Mouse (Mus musculus) adrenal gland, adult 8-10 months (tissue): Measurements from ENCODE around the gene Troap. TPM values are rescaled to one million over a fixed set of nuclear protein-coding genes. Genes with fewer than 3 reads are reported as not detected.

ENCODE experiments used
- DNase-seq: peaks from one replicate; pipeline ENCODE4 v3.0.0; 2022
- total RNA-seq, 4 experiments: library from RNA; stranded (reverse); gene quantifications; 2 replicates each; pipeline ENCODE4 v1.2.4; 2022

Gene Troap
- total RNA-seq, result 1 to 10 TPM in 1 of 4 experiments, under 1 TPM in 3; 0.22 to 2.3 (median 0.67) TPM

- DNase-seq, result no peak
Observed at GRCm38 (mm10) chr15:99074019-99074599, at the start of gene Troap. Troap (plus strand) TSS chr15:99074575.

- peak; percentile 47 for DNase-seq
Observed at GRCm38 (mm10) chr15:99024668-99025314, 49.6 kb upstream of the Troap start.

- no peak for DNase-seq
Observed at GRCm38 (mm10) chr15:99025414-99025813, 49.0 kb upstream of the Troap start.

GRCm38 (mm10) chr15:99026259-99026658 lies 48.1 kb upstream of the Troap start:
- no peak for DNase-seq

- DNase-seq, result no peak
Observed at GRCm38 (mm10) chr15:99027116-99027515, 47.3 kb upstream of the Troap start.

GRCm38 (mm10) chr15:99028874-99029458 lies 45.4 kb upstream of the Troap start:
- DNase-seq, result no peak

- DNase-seq, result peak; percentile 94
Observed at GRCm38 (mm10) chr15:99029619-99030584, 44.5 kb upstream of the Troap start, which contains the start of gene Tuba1c. Tuba1c (plus strand) TSS chr15:99029891.

- DNase-seq, result peak; percentile 68
Observed at GRCm38 (mm10) chr15:99030585-99031387, 43.6 kb upstream of the Troap start.

GRCm38 (mm10) chr15:99031388-99031675 lies 43.0 kb upstream of the Troap start:
- no peak for DNase-seq

GRCm38 (mm10) chr15:99032041-99032725 lies 42.2 kb upstream of the Troap start:
- DNase-seq, result no peak

- DNase-seq, result peak; percentile 57
Observed at GRCm38 (mm10) chr15:99032726-99033250, 41.6 kb upstream of the Troap start.

GRCm38 (mm10) chr15:99033498-99034270 lies 40.7 kb upstream of the Troap start:
- DNase-seq, result peak; percentile 73

- no peak for DNase-seq
Observed at GRCm38 (mm10) chr15:99035431-99035830, 38.9 kb upstream of the Troap start.

- peak; percentile 34 for DNase-seq
Observed at GRCm38 (mm10) chr15:99036249-99036905, 38.0 kb upstream of the Troap start.

- DNase-seq, result no peak
Observed at GRCm38 (mm10) chr15:99038025-99038424, 36.4 kb upstream of the Troap start.

- no peak for DNase-seq
Observed at GRCm38 (mm10) chr15:99038797-99039196, 35.6 kb upstream of the Troap start.

- no peak for DNase-seq
Observed at GRCm38 (mm10) chr15:99039306-99039705, 35.1 kb upstream of the Troap start.

GRCm38 (mm10) chr15:99039996-99040919 lies 34.1 kb upstream of the Troap start:
- no peak for DNase-seq
